Mouse (Mus musculus) bone marrow macrophage, adult 2 months (primary cell): ENCODE measurements around the gene Sh3bgrl2.

Source experiments
- CTCF ChIP-seq: IDR thresholded peaks from 2 replicates; pipeline ENCODE4 v1.5.1; 2012; ENCODE audit warnings: low read depth, mild to moderate bottlenecking, low read length, moderate library complexity
- POLR2A ChIP-seq: IDR thresholded peaks from 2 replicates; pipeline ENCODE4 v1.6.1; 2012; ENCODE audit warnings: mild to moderate bottlenecking, low read depth, low read length, borderline replicate concordance

- no peak for TF ChIP-seq CTCF
- no peak for TF ChIP-seq POLR2A
Observed at GRCm38 (mm10) chr9:83686511-83687100, 138.5 kb downstream of the Sh3bgrl2 start.
